Mouse (Mus musculus): ENCODE measurements around the gene Gpr132.

- TF ChIP-seq GATA1 (IDR thresholded peaks at IDR 0.05; ENCODE audit: low read length): no peak
- no peak for TF ChIP-seq TAL1 (IDR thresholded peaks at IDR 0.05; ENCODE audit: low read length)
These were observed 37.9 kb downstream of the Gpr132 start for GRCm38 (mm10) chr12:112830141-112830540.
